Mouse (Mus musculus) spleen, postnatal 36 days (tissue): ENCODE data around the gene Clec16a.

ENCODE experiments used
- DNase-seq, 2 experiments: peaks; one replicate each; pipeline ENCODE4 v3.0.0; 2022; ENCODE audit warnings: low spot score in 2 of 2, mixed read lengths in 1 of 2

Clec16a gene

GRCm38 (mm10) chr16:10763540-10764264, 218.6 kb downstream of the Clec16a start:
- no peak for DNase-seq

- no peak for DNase-seq
Observed at GRCm38 (mm10) chr16:10764323-10764722, 219.2 kb downstream of the Clec16a start.

GRCm38 (mm10) chr16:10767158-10767557, 222.0 kb downstream of the Clec16a start:
- peak; percentile 67 to 74 for DNase-seq

- peak; percentile 57 to 61 for DNase-seq
Observed at GRCm38 (mm10) chr16:10768821-10769220, 223.7 kb downstream of the Clec16a start.

- DNase-seq, result peak; percentile 69 to 71
Observed at GRCm38 (mm10) chr16:10769661-10770060, 224.5 kb downstream of the Clec16a start.

- peak in 1 of 2 experiments; percentile 8 for DNase-seq
Observed at GRCm38 (mm10) chr16:10770531-10771325, 225.6 kb downstream of the Clec16a start.

- peak; percentile 68 to 71 for DNase-seq
Observed at GRCm38 (mm10) chr16:10771769-10772510, 226.8 kb downstream of the Clec16a start.

- no peak for DNase-seq
Observed at GRCm38 (mm10) chr16:10773543-10773942, 228.4 kb downstream of the Clec16a start.

GRCm38 (mm10) chr16:10774726-10775125, 229.6 kb downstream of the Clec16a start:
- DNase-seq, result peak; percentile 10 to 25

GRCm38 (mm10) chr16:10776322-10776721, 231.2 kb downstream of the Clec16a start:
- no peak for DNase-seq

GRCm38 (mm10) chr16:10777579-10778160, 232.5 kb downstream of the Clec16a start:
- DNase-seq, result no peak

GRCm38 (mm10) chr16:10780631-10781120, 235.5 kb downstream of the Clec16a start:
- DNase-seq, result no peak

GRCm38 (mm10) chr16:10781862-10782371, 236.8 kb downstream of the Clec16a start:
- no peak for DNase-seq

GRCm38 (mm10) chr16:10782377-10783151, 237.4 kb downstream of the Clec16a start:
- no peak for DNase-seq

- DNase-seq, result no peak
Observed at GRCm38 (mm10) chr16:10783152-10783434, 238.0 kb downstream of the Clec16a start.

GRCm38 (mm10) chr16:10783451-10783850, 238.3 kb downstream of the Clec16a start:
- no peak for DNase-seq

- DNase-seq, result peak; percentile 7 to 31
Observed at GRCm38 (mm10) chr16:10783883-10784792, 239.0 kb downstream of the Clec16a start.

- peak; percentile 86 to 87 for DNase-seq
Observed at GRCm38 (mm10) chr16:10784793-10785370, 239.7 kb downstream of the Clec16a start.
